14 mouse cellular contexts compared by ENCODE assay signal in genomic region chr7:132891561-132892310, GRCm38 (mm10). TPM values are rescaled to one million over a fixed set of nuclear protein-coding genes. Genes with fewer than 3 reads are reported as not detected.
A peak's percentile ranks its signal among the peaks of the same experiment; 100 is the strongest.
DNase-seq lines count a peak whose midpoint lies in the region; ATAC-seq and TF ChIP-seq lines count a peak whose summit lies in the region.
"Had no signal": no experiment of that assay in that cellular context is flagged by ENCODE, and none has a peak within 500 bp of the region (broad histone marks: within the 10 kb centered on the region; RNA-seq: fewer than 3 reads in every experiment).

No protein-coding gene starts in this region.

- ATAC-seq in monocyte, adult 5-6 weeks (replicated peaks; ENCODE audit: insufficient number of reproducible peaks, low FRiP score, low TSS enrichment, poor library complexity, severe bottlenecking): no peak
- ATAC-seq: forebrain, embryonic 16.5 days; intestine, postnatal 0 days had no signal

- peak overlapping the region; percentile 68 for H3K27ac ChIP-seq in layer of hippocampus, adult 2 months
- H3K27ac ChIP-seq: hindbrain, embryonic 13.5 days; liver, embryonic 14.5 days had no signal

- intact Hi-C loops in heart, postnatal 25 days (cut with DNase I): no loop called here
- intact Hi-C loops in heart, postnatal 14 days (cut with DNase I): no loop called here

- no peak overlapping the region for H3K4me3 ChIP-seq in layer of hippocampus, adult 2 months
- H3K4me3 ChIP-seq: hindbrain, embryonic 13.5 days had no signal

- TF ChIP-seq CTCF in layer of hippocampus, adult 2 months (conservative IDR thresholded peaks at IDR 0.05): no peak

- peak; percentile 44 to 47 for DNase-seq in heart, adult 18-20 months
- DNase-seq in heart, postnatal 25 days (ENCODE audit: low spot score): no peak
- peak in 1 of 2 experiments; percentile 22 for DNase-seq in layer of hippocampus, adult 2 months (ENCODE audit: low spot score in 2 of 2)
- DNase-seq in layer of hippocampus, postnatal 14 days (ENCODE audit: low spot score in 2 of 2): no peak
- peak; percentile 84 to 87 for DNase-seq in cerebellum, adult 18-20 months
- DNase-seq in heart, postnatal 14 days: peak; percentile 25 to 32
- DNase-seq in T-cell, adult 2 months (ENCODE audit: low spot score): no peak
- DNase-seq: right cerebral cortex, postnatal 4 days; thymus, postnatal 14 days had no signal

RNA-seq across cellular contexts. Expression of gene Abraxas2, which starts 32.7 kb away (rescaled TPM):
- total RNA-seq in heart, adult 18-20 months (2021): 10 to 100 TPM; 21.4 to 21.7 TPM
- 10 to 100 TPM; 21.0 to 21.4 TPM for total RNA-seq in heart, postnatal 25 days (2021)
- total RNA-seq in layer of hippocampus, adult 2 months (2021): 10 to 100 TPM; 28.8 to 30.3 TPM
- 10 to 100 TPM; 26.4 to 29.6 TPM for total RNA-seq in layer of hippocampus, postnatal 14 days (2021)
- total RNA-seq in heart, postnatal 14 days (2021): 10 to 100 TPM; 19.2 to 20.8 TPM
- 47.0 to 82.9 TPM (median 61.5 TPM) in 3 replicates for total RNA-seq in monocyte, adult 5-6 weeks (2017)

RNA-seq across cellular contexts. Expression of gene Zranb1, which starts 39.2 kb away (rescaled TPM):
- total RNA-seq in heart, adult 18-20 months (2021): 10 to 100 TPM; 35.8 to 36.4 TPM
- 10 to 100 TPM; 28.4 to 34.8 TPM for total RNA-seq in heart, postnatal 25 days (2021)
- 10 to 100 TPM; 45.9 to 46.3 TPM for total RNA-seq in layer of hippocampus, adult 2 months (2021)
- total RNA-seq in layer of hippocampus, postnatal 14 days (2021): 10 to 100 TPM; 34.4 to 38.1 TPM
- total RNA-seq in heart, postnatal 14 days (2021): 10 to 100 TPM; 31.0 to 31.5 TPM
- 63.6 to 72.5 TPM (median 67.5 TPM) in 3 replicates for total RNA-seq in monocyte, adult 5-6 weeks (2017)

RNA-seq across cellular contexts. Expression of gene Eef1akmt2, which starts 39.3 kb away (rescaled TPM):
- total RNA-seq in heart, adult 18-20 months (2021): 10 to 100 TPM in 1 of 2 experiments, 1 to 10 TPM in 1; 7.3 to 10.4 TPM
- 1 to 10 TPM; 9.6 to 9.8 TPM for total RNA-seq in heart, postnatal 25 days (2021)
- total RNA-seq in layer of hippocampus, adult 2 months (2021): 10 to 100 TPM; 35.8 to 38.6 TPM
- 10 to 100 TPM; 30.8 to 36.3 TPM for total RNA-seq in layer of hippocampus, postnatal 14 days (2021)
- total RNA-seq in heart, postnatal 14 days (2021): 10 to 100 TPM in 1 of 2 experiments, 1 to 10 TPM in 1; 9.5 to 10.9 TPM
- 51.1 to 55.5 TPM (median 53.4 TPM) in 3 replicates for total RNA-seq in monocyte, adult 5-6 weeks (2017)

Comparison
In these comparisons a context has a peak if more than half of its experiments do, and no peak if none do; other contexts are left out.
1. DNase-seq: peak in heart, adult 18-20 months (2 of 2), cerebellum, adult 18-20 months (2 of 2) and heart, postnatal 14 days (2 of 2); none in heart, postnatal 25 days (single experiment), layer of hippocampus, postnatal 14 days (0 of 2) and T-cell, adult 2 months (single experiment).